Mouse (Mus musculus): ENCODE data around the gene Ccdc96.

DNA sequence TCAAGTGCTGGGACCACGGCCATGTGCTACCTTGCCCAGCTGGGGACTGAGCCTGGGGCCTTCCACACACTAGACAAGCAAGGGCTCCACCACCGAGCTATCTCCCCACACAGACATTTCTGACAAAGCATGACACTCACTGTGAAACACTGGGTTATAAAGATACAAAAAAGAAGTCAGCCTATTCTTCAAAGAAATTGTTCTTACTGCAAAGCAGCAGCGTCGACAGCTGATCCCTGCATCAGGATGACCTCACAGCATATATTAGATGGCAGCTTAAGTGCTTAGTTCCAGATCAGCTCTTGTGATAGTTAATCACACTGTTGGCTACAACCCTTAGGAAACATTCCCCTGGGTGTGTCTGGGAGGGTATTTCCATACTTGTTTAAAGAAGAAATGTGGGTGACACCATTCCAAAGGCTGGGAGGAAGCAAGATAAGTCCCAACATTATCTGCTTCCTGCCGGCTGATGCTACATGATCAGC lies 38.9 kb downstream of the Ccdc96 start:
- TF ChIP-seq CTCF (IDR thresholded peaks at IDR 0.05; ENCODE audit: extremely low read depth, insufficient read depth, insufficient read length, insufficient replicate concordance): no peak
- TF ChIP-seq POLR2A (IDR thresholded peaks at IDR 0.05; ENCODE audit: low read depth, low read length): no peak

Data from spleen, adult 2 months (tissue).